Mouse (Mus musculus) kidney, postnatal 25 days (tissue): Measurements from ENCODE around the gene Vmn1r21.
"Not testable (repeated sequence)": the region's sequence is repeated elsewhere in the genome, so short reads cannot be mapped to it uniquely, and the experiment has no call there.

Source experiments
- DNase-seq, 2 experiments: peaks; one replicate each; pipeline ENCODE4 v3.0.0; 2021; ENCODE audit warnings: mixed read lengths in 2 of 2

The Vmn1r21 gene

DNA sequence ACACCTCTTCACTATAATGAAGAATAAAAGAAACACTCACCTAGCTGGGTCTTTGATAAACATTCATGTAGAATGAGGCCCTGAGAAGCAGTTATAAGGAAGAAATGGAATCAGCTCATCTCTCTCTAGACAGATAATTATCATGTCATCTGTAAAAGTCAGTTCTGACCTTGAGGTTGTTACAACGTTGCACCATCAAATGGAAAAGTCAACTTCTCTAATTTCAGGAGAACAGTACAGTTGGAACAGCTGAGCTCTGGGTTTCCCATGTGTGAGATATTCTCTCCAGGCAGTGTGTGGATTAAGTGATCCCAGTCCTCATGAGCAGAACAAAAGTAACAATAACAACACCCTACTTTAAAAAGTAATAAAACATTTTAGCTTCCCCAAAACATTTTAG is at the start of gene Vmn1r21:
Gene Vmn1r21, minus strand, starts transcription at position 58 of the 400 bp plus-strand sequence.
- no peak for DNase-seq

DNA sequence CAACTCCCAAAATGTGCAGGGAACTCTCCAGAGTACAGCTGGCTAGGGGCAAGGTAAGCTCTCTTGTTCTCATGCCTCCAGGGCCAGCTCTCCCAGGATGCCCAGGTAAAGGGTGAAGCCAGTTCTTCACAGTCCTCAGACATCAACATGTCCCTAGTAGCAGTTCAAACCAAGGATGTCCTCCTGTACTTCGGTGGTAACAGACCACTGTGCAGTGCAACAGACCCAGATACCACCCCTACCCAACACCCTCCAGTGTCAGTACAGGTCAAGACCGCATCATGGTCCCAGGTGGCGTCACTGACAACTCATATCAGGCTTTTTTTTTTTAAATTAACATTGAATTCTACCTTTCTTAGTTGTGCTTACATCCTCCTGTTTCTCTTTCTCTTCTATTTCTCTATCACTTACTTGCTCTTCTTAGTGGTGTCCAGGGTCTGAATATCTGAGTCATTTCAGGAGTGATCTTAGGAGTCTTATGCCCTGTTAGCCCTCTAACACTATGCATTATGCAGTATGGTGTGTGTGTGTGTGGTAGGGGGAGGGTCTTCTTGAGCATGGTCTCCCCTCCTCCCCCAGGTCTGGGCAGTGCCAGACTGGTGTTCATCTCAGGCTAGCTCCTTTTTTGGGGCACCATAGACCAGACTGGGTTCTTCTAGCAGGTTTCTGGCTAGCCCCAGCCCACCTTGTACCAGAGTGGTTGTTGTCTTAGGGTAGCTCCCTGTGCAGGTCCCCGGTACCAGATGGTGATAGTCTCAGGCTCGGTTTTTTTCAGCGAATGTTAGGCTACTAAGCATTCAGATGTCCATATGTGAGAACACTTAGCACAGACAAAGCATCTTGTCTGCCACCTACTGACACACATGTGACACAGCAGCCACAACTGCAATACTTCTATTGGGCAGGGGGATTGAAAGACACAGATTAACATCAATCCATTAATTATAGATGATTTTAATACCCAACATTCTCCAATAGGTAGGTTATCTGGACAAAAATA is 9.2 kb upstream of the Vmn1r21 start:
- DNase-seq: peak; percentile 23 to 26

- not testable (repeated sequence) for DNase-seq
These were observed 1.0 kb upstream of the Vmn1r21 start for GRCm38 (mm10) chr6:57851177-57851576.

GRCm38 (mm10) chr6:57839693-57840408 is 10.3 kb downstream of the Vmn1r21 start:
- no peak for DNase-seq

DNA sequence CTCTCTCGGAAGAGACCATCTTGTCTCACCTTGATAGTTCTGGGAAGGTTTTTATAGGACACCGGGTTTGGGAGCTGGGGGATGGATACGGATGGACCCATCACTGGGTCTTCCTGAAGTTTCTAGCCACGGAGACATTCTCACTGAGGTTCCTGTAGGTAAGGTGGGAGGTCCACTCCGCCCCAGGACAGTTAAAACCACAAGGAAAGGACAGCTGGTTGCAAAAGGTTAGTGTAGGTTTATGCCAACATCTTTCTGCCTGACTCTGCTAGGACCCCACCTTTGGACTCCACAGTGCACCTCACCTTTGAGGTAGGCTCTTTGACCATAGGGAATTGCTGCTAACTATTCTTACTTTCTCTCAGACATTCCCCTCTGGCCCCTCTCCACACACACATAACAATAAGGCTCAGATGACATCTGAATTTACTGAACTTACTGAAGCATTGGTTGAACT is 24.9 kb downstream of the Vmn1r21 start:
- no peak for DNase-seq

GRCm38 (mm10) chr6:57824422-57825258 is 25.5 kb downstream of the Vmn1r21 start, which contains the start of gene Vopp1:
Gene Vopp1 (minus strand): TSS chr6:57825159.
- DNase-seq: peak; percentile 64 to 87

DNA sequence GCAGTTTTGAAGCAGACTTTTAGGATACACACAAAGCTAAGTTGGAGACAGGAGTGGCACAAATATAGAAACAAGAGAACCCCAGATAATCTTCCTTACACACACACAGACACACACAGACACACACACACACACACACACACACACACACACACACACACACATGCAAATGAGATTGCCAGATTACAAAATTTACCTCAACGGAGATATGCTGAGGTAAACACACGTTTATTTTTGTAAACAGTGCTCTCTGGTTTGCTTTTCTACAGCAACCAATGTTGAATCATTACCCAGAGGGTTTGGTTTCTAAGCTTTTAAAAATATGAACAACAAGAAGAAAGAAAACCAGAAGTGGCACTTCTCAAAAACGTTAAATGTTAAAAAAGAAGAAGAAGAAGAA is 26.7 kb downstream of the Vmn1r21 start:
- DNase-seq: no peak

GRCm38 (mm10) chr6:57822648-57823410 is 27.3 kb downstream of the Vmn1r21 start:
- DNase-seq: no peak

DNA sequence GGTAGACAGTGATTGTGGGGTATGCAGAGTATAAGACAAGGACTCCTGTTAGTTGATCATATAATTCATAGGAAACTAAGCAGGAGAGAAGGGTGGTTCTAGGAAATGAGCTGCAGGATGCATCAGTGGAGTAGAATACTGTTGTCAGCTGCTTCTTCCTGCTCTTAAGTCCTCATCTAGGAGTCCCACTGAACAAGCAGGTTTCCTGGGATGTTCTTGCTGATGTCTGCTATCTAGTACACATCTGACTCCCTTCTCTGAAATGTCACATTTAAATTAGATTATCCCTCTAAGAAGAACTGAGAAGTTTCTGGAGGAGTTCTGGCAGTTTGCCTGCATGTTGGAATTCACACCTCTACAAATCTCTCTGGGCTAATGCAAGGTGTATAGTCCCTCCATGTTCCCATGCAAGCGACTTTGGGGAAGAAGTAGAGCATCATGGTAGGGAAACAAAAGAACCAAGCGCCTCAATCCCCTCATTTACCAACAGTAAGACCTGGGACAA is 35.7 kb downstream of the Vmn1r21 start:
- no peak for DNase-seq

DNA sequence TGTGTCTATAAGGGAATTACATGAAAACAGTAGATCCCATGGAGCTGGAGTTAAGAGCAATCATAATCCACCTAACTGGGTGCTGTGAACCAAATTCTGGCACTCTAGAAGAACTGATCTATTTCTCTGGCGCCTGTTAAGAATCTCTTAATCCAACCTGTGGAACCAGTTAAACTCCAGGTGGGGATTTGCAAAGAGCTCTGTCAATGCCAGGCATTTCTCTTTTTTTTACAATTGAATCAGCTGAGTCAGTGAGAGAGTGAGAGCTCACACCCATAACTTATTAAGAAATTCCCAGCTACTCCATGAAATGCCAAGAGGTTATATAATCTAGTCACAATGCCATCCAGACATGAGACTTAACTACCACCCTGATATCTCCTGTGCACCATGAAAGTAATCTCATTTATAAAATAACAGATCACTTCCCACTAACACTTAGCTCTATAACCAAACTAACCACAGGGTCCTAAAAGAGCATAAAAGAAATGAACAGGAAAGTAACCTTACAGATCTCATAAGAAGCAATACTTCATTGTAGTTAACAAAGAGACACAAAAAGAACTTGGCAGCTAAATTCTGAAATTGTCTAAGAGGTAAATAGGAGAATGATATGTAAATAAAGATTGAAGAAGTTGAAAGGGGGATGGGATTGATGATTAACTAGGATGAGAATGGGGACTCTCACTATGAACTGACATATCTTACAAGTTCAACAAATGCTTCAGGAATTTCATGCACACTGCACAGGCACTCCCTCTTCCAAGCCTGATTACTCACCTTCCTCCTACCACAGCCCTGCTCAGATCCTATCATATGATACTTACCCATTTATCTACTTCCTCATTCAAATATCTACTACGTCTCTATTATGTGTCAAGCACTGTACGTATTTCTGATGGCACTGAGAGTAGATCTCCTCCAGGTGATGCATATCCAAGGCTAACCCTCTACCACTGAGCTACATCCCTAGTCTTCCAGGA is 38.1 kb downstream of the Vmn1r21 start:
- peak in 1 of 2 experiments; percentile 39 for DNase-seq

- DNase-seq: no peak
These were observed 44.7 kb downstream of the Vmn1r21 start for GRCm38 (mm10) chr6:57805218-57806069.

GRCm38 (mm10) chr6:57803130-57803529 is 47.0 kb downstream of the Vmn1r21 start:
- DNase-seq: no peak

- DNase-seq: no peak
These were observed 51.2 kb downstream of the Vmn1r21 start for GRCm38 (mm10) chr6:57798986-57799385.

DNA sequence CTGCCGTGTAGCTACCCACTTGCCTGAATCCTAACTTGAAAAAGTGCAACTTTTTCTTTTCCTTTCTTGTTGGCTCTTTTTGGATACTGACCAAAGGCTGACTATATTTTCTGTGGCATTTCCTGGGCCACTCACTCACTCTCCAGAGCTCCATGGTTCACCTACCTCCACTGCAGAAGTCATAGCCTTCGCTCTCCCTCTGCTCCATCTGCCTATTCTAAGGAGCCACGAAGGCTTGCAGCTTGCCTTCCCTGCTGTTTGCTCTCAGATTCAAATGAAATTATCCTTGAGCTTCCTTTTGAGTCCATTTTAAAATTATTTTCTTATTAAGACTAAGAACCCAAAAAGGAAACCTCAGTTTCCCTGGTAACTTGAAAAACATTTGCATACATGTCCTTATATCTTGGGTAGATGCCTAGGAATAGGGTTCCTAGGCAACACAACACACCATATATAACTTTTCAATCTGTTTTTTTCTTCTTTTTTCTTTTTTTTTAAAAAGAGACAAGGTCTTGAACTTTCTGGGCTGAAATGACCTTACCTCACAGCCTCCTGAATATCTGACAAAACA is 53.2 kb downstream of the Vmn1r21 start:
- no peak for DNase-seq

DNA sequence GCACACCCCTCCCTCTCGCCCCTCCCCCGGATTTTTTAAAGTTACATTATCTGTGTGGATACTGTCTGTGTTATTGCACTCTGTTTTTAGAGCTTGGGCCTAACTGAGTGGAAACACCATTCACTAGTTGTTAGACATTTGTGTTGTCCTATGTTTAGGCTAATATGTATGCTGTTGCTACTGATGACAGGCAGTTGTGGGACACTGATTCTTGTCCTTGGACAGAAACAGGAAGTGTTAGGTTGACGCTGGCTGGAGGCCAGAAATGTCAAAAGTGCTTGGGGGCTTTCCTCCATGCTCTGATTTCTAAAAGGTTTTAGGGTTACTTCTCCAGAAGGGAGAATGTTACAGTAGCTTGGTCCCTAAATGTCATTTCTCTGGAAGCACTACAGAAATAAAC is 54.3 kb downstream of the Vmn1r21 start:
- DNase-seq: peak in 1 of 2 experiments; percentile 11
